Mouse (Mus musculus) forebrain, embryonic 16.5 days (tissue): ENCODE measurements around the gene 1700017D01Rik. TPM values are rescaled to one million over a fixed set of nuclear protein-coding genes. Genes with fewer than 3 reads are reported as not detected.
"Not testable (repeated sequence)": the region's sequence is repeated elsewhere in the genome, so short reads cannot be mapped to it uniquely, and the experiment has no call there.

Experiments used
- ATAC-seq: fragments of 200-750 bp; cut with Nextera tagmentation; 2 replicates; pipeline ENCODE4 v1.8.0; 2017; ENCODE audit warnings: mild to moderate bottlenecking, moderate library complexity
- H3K27ac ChIP-seq: fragments of 300-500 bp; sonication (generic); 2 replicates; pipeline ENCODE4 v1.5.1; 2014; ENCODE audit warnings: low read length, control low read depth
- H3K27me3 ChIP-seq: fragments of 300-500 bp; sonication (generic); replicated peaks from 2 replicates; pipeline ENCODE4 v1.6.1; 2014; ENCODE audit warnings: low read length; ENCODE audit not compliant: control insufficient read depth, insufficient read depth
- H3K36me3 ChIP-seq: fragments of 300-500 bp; sonication (generic); 2 replicates; pipeline ENCODE4 v1.6.1; 2014; ENCODE audit not compliant: control insufficient read depth, insufficient read depth
- H3K4me1 ChIP-seq: fragments of 300-500 bp; sonication (generic); replicated peaks from 2 replicates; pipeline ENCODE4 v1.6.1; 2014; ENCODE audit warnings: low read length; ENCODE audit not compliant: control insufficient read depth, insufficient read depth
- H3K4me2 ChIP-seq: fragments of 300-500 bp; sonication (generic); 2 replicates; pipeline ENCODE4 v1.6.1; 2014; ENCODE audit warnings: mild to moderate bottlenecking, low read length, control low read depth
- H3K4me3 ChIP-seq: fragments of 300-500 bp; sonication (generic); replicated peaks from 2 replicates; pipeline ENCODE4 v1.5.1; 2014; ENCODE audit warnings: mild to moderate bottlenecking, low read length, control low read depth
- H3K9ac ChIP-seq: fragments of 300-500 bp; sonication (generic); replicated peaks from 2 replicates; pipeline ENCODE4 v1.6.1; 2014; ENCODE audit warnings: low read depth, low read length, control low read depth
- H3K9me3 ChIP-seq: fragments of 300-500 bp; sonication (generic); 2 replicates; pipeline ENCODE4 v1.6.1; 2016; ENCODE audit warnings: low read length; ENCODE audit not compliant: control insufficient read depth
- WGBS: fragments of 180-500 bp; shearing (Covaris S2); extraction: QIAGEN DNeasy Blood & Tissue Kit; methylation state at CpG from one replicate; pipeline ENCODE4 v1.1.7; 2014; 5-methylcytosine and 5-hydroxymethylcytosine counted together
- polyA plus RNA-seq: library from polyadenylated mRNA; unstranded; fragments of >200 nt; fragmentation: Nextera tagmentation; extraction: Ambion mirVana; gene quantifications from 2 replicates; pipeline ENCODE4 v1.2.1, GENCODE M21; 2015

The 1700017D01Rik gene
- polyA plus RNA-seq, 1 experiment from 2014 or later: not detected

DNA sequence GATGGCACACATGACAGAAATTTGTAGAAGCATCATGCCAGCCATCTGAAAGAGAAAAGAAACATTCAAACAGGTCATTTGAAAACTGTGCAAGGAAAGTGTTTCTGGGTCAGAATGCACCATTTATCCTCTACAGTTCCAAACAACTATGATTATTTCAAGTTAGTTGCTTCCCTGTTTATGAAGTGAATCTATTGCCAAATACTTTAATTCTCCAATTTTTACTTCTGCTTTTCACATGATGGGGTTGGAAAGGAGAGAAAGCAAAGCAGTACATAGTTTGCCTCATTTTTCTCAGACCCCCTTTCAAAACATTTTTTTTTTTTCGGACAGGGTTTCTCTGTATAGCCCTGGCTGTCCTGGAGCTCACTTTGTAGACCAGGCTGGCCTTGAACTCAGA lies 28.8 kb downstream of the 1700017D01Rik start:
- no peak for ATAC-seq
- no peak overlapping the region for H3K4me2 ChIP-seq
- 85% methylated on average over 1 of the region's 1 CpGs for WGBS

DNA sequence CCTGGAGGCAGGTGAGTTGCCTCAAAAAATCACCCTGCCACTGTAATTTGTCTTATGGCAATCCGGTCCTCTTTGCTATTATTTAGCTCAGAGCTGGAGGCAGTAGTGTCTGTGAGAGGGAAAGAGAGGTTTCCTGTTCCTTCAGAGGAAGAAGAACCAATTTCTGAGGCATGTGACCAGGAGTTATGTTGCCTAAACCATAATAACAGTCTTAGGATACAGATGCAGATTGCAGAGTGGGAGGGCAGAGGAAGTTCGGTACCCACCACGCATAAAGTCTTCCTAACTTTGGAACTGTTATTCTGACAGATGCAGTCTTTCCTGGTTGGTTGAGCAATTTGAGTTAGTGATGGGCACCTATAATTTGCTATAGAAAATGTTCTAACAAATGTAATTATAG lies 32.3 kb downstream of the 1700017D01Rik start:
- H3K9me3 ChIP-seq: no peaks in the 10 kb centered on the region

More for the DNA sequence above, 28.8 kb downstream of the 1700017D01Rik start:
- H3K4me3 ChIP-seq: no peak overlapping the region
- no peaks in the 10 kb centered on the region for H3K36me3 ChIP-seq
- no peaks in the 10 kb centered on the region for H3K9me3 ChIP-seq
- H3K9ac ChIP-seq: no peak overlapping the region
- no peak overlapping the region for H3K27ac ChIP-seq
- H3K4me1 ChIP-seq: no peaks in the 10 kb centered on the region
- H3K27me3 ChIP-seq: no peaks in the 10 kb centered on the region

DNA sequence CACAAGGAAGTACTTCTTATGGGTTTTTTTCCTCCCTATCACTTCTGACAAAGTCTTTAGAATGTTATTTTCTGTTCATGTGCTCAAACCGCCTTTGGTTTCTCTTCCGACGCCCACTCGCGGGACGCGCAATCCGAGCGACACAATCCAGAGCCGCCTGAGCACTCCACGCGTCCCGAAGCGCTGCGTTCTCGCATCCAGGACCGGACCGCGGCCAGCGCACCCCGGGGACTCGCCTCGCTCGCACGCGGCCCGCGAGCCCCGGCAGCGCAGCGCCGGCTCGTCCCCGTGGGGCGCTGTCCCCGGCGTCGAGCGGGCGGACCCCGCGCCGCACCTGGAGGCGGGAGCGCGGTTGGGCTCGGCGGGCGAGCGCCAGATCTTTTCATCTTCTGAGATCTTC lies 38.5 kb downstream of the 1700017D01Rik start:
- H3K27me3 ChIP-seq, H3K4me1 ChIP-seq, H3K9me3 ChIP-seq, H3K27ac ChIP-seq, H3K36me3 ChIP-seq, H3K9ac ChIP-seq: not testable (repeated sequence)
- ATAC-seq: peak; percentile 33; the same call in 1 of the 2 replicates
- Histone ChIP-seq H3K4me3 (peak overlapping the region; percentile 36), H3K4me2 (peak overlapping the region; percentile 54)
- 4% methylated on average over 50 of the region's 50 CpGs for WGBS

More for the DNA sequence above, 32.3 kb downstream of the 1700017D01Rik start:
- Histone ChIP-seq H3K27ac (no peak overlapping the region), H3K9ac (no peak overlapping the region), H3K4me1 (no peaks in the 10 kb centered on the region), H3K4me3 (no peak overlapping the region), H3K36me3 (no peaks in the 10 kb centered on the region), H3K27me3 (0 out of 2 replicates have a peak, but pooled peaks cover 2% of the 10 kb centered on the region), H3K4me2 (no peak overlapping the region)
- ATAC-seq: no peak
- 83% methylated on average over 3 of the region's 3 CpGs for WGBS

DNA sequence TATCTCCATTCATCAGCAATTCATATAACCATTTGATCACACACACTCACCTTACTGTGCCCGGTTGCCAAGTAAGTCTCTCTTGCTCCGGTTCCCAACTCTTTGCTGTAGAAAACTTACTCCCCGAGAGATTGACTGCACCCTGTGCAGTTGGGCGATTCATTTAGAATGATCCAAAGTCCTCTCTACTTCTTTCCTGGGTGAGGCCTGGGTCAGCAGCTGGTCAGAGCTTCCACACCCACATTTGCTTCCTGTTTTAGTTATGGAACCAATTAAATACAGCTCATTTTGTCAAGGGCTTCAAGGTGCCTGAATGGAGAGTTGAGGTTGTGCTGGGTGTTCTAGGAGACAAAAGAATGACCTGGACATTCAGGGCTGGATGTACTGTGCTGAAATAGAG lies 49.7 kb downstream of the 1700017D01Rik start, which contains the start of gene Ms4a8a:
TSS of gene Ms4a8a (minus strand) at position 169 of the 400 bp plus-strand sequence.
- no peaks in the 10 kb centered on the region for H3K36me3 ChIP-seq
- H3K9ac ChIP-seq: no peak within 1 kb of the TSS
- ATAC-seq: no peak
- H3K4me3 ChIP-seq: no peak within 1 kb of the TSS
- no peaks in the 10 kb centered on the region for H3K27me3 ChIP-seq
- whole genome bisulfite sequencing: 85% methylated on average over 4 of the region's 4 CpGs
- H3K4me2 ChIP-seq: no peak within 1 kb of the TSS
- no peaks in the 10 kb centered on the region for H3K4me1 ChIP-seq
- H3K9me3 ChIP-seq: no peaks in the 10 kb centered on the region
- no peak within 1 kb of the TSS for H3K27ac ChIP-seq

DNA sequence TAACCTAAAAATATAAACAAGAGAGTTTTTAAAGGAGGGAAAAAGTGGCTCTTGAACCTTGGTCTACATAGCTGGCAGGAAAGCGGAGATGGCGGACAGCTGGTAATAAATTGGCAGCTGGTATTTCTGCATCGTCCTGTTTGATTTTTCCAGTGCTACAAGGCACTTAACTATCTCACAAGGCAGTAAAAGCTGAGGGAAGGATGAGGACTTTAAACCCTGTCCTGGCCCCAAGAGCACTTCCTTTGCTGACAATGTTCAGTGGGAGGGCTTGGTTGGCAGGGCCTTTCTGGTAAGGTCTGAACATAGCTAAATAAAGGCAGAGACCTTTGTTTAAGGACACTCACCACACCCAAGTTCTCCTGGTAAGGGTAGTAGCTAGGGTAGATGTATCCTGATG lies 60.3 kb downstream of the 1700017D01Rik start:
- no peaks in the 10 kb centered on the region for H3K27me3 ChIP-seq
- ATAC-seq: no peak
- H3K9me3 ChIP-seq: no peaks in the 10 kb centered on the region
- H3K36me3 ChIP-seq: no peaks in the 10 kb centered on the region
- H3K4me2 ChIP-seq: no peak overlapping the region
- H3K4me1 ChIP-seq: no peaks in the 10 kb centered on the region
- H3K9ac ChIP-seq: no peak overlapping the region
- no peak overlapping the region for H3K4me3 ChIP-seq
- no peak overlapping the region for H3K27ac ChIP-seq
- WGBS: 89% methylated on average over 3 of the region's 3 CpGs

DNA sequence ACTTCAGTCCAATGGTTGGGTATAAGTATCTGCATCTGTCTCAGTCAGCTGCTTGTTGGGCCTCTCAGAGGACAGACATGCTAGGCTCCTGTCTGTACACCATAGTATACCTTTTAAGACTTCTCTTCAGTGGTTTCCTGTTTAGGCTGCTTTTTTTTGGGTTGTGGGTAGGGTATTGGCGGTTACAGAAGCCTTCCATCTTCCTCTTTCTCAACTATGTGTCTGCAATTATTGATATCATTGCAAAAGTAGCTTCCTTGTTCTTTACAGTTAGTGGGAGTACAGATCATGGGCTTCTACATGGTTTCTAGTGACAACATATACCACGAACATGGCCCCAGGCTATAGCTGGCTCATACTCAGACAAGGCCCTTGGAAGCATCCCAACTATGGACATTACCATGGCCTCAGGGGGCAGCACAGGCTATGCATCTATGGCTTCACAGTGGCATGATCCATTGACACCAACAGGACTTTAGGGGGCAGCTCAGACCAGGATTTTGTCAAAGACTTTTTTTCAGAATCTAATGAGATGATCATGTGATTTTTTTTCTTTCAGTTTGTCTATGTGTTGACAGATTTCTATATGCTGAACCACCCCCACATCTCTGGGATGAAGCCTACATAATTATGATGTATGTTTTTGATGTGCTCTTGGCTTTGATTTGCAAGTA lies 65.3 kb downstream of the 1700017D01Rik start:
- no peak overlapping the region for H3K9ac ChIP-seq
- no peaks in the 10 kb centered on the region for H3K4me1 ChIP-seq
- H3K4me2 ChIP-seq: no peak overlapping the region
- no peak for ATAC-seq
- H3K36me3 ChIP-seq: no peaks in the 10 kb centered on the region
- H3K27me3 ChIP-seq: no peaks in the 10 kb centered on the region
- H3K4me3 ChIP-seq: no peak overlapping the region
- H3K27ac ChIP-seq: no peak overlapping the region
- H3K9me3 ChIP-seq: no peaks in the 10 kb centered on the region
- WGBS: 84% methylated on average over 2 of the region's 2 CpGs

DNA sequence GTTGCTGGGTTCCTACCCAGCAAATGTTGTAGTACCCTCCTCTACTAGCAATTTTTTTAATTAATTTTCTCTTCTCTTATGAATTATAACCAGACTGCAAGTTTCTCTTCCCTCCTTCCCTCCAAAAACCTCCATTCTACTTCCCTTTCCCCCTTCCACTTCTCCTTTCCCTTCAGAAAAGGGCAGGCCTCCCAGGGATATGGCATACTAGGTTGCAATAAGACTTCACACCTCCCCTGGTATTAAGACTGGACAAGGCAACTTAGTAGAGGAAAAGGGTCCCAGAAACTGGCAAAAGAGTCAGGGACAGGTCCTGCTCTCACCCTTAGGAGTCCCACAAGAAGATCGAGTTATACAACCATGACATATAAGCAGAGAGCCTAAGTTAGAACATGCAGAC lies 69.8 kb downstream of the 1700017D01Rik start:
- ATAC-seq: no peak
- no peaks in the 10 kb centered on the region for H3K4me1 ChIP-seq
- H3K27ac ChIP-seq: no peak overlapping the region
- no peak overlapping the region for H3K9ac ChIP-seq
- no peak overlapping the region for H3K4me2 ChIP-seq
- H3K27me3 ChIP-seq: no peaks in the 10 kb centered on the region
- no peaks in the 10 kb centered on the region for H3K9me3 ChIP-seq
- H3K4me3 ChIP-seq: no peak overlapping the region
- 93% methylated on average over 1 of the region's 1 CpGs for WGBS
- no peaks in the 10 kb centered on the region for H3K36me3 ChIP-seq

DNA sequence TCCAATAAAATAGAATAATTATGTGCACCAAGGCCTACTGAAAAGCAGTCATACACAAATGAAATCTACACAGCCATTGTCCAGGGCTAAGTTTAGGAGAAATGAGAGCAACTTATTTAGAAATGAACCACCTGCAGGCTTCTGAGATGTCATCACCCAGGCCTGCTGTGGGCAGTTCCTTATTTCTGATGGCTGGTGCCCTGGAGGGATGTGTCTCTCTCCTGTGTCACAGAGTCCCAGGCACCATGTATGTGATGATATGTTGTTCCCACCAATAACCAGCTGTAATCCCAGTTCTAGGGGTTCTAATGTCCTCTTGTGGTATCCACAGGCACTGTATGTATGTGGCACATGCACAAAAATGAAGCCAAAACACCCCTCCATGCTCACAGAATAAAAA lies 70.7 kb downstream of the 1700017D01Rik start:
- Histone ChIP-seq H3K27me3 (no peaks in the 10 kb centered on the region), H3K4me2 (no peak overlapping the region), H3K27ac (no peak overlapping the region), H3K4me3 (no peak overlapping the region), H3K9me3 (no peaks in the 10 kb centered on the region), H3K36me3 (no peaks in the 10 kb centered on the region), H3K4me1 (no peaks in the 10 kb centered on the region), H3K9ac (no peak overlapping the region)
- ATAC-seq: no peak

DNA sequence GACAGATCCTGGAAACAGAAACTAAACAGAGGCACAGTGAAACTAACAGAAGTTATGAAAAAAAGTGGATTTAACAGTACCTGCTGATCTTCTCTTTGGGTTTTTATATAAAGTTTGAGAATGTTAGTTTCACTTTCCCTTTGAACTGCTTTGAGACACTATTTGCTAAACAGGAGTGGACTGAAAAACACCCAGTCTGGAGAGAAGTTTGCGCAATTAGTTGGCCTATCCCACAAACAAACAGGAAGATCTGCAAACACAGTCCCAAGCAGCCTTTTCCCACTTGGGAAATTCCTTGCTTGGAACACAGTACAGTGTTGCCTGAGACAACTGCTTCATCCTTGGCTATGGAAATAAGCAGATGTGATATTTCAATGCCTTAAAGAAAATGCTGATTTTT lies 75.0 kb downstream of the 1700017D01Rik start:
- not testable (repeated sequence) for H3K9me3 ChIP-seq, H3K4me3 ChIP-seq, H3K36me3 ChIP-seq, H3K27ac ChIP-seq, H3K27me3 ChIP-seq, H3K4me1 ChIP-seq, H3K9ac ChIP-seq, H3K4me2 ChIP-seq, ATAC-seq
- WGBS: 91% methylated on average over 1 of the region's 1 CpGs

DNA sequence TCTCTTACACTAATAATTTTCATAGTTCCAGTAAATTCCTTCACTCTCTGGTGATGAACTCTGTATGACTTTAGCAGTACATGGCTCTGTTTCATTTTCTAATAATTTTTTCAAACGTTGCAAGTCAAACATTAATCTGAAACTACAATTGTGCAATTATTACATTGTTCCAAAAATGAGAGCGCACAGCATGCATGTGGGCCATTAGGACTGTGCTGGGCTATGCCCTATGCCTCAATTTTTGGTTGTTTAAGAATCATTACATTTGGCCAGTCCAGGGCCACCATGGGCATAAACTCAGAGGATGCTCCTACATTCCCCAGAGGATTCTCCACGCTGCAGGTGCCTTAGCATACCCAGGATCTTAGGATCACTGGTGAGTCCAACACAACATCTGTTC lies 77.4 kb downstream of the 1700017D01Rik start:
- no peaks in the 10 kb centered on the region for H3K36me3 ChIP-seq
- no peaks in the 10 kb centered on the region for H3K27me3 ChIP-seq
- WGBS: 71% methylated on average over 3 of the region's 3 CpGs
- H3K4me2 ChIP-seq: no peak overlapping the region
- no peak overlapping the region for H3K4me3 ChIP-seq
- H3K9ac ChIP-seq: no peak overlapping the region
- H3K9me3 ChIP-seq: no peaks in the 10 kb centered on the region
- no peak overlapping the region for H3K27ac ChIP-seq
- ATAC-seq: no peak
- H3K4me1 ChIP-seq: no peaks in the 10 kb centered on the region
